Mouse (Mus musculus): ENCODE data around the gene Gmfb. TPM values are rescaled to one million over a fixed set of nuclear protein-coding genes. Genes with fewer than 3 reads are reported as not detected.

Gene Gmfb
- polyA plus RNA-seq, 1 experiment from 2014 or later = 42.1 TPM

DNA sequence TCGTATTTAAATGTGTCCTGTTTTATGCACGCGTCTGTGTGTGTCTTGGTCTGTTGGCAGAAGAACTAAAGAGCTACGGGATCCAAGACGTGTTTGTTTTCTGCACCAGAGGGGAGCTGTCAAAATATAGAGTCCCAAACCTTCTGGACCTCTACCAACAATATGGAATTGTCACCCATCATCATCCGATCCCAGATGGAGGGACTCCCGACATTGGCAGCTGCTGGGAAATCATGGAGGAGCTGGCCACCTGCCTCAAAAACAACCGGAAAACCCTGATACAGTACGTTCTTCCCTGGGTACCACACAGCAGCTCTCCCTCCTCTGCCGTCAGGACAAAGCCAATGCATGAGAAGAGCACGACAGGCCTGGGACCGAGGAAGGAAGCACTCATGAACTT is 54.9 kb downstream of the Gmfb start:
- Histone ChIP-seq H3K27ac (ENCODE audit: low read length) (no peak overlapping the region), H3K36me3 (ENCODE audit: insufficient read depth, low read length) (no peaks in the 10 kb centered on the region), H3K4me3 (ENCODE audit: low read depth, low read length) (no peak overlapping the region), H3K9ac (replicated peaks; ENCODE audit: low read depth) (no peak overlapping the region), H3K9me3 (ENCODE audit: low read length) (no peaks in the 10 kb centered on the region), H3K4me2 (replicated peaks; ENCODE audit: low read depth, low read length) (no peak overlapping the region), H3K4me1 (ENCODE audit: insufficient read depth, low read depth, low read length) (no peaks in the 10 kb centered on the region), H3K27me3 (replicated peaks; ENCODE audit: insufficient read depth, low read length) (no peaks in the 10 kb centered on the region)
- no peak for DNase-seq (ENCODE audit: low spot score)
- ATAC-seq = no peak; the same call in 1 of the 2 replicates
- 66% methylated on average over 12 of the region's 12 CpGs for WGBS
- TF ChIP-seq EP300 (IDR thresholded peaks at IDR 0.05) (no peak), CTCF (IDR thresholded peaks at IDR 0.05) (no peak)

DNA sequence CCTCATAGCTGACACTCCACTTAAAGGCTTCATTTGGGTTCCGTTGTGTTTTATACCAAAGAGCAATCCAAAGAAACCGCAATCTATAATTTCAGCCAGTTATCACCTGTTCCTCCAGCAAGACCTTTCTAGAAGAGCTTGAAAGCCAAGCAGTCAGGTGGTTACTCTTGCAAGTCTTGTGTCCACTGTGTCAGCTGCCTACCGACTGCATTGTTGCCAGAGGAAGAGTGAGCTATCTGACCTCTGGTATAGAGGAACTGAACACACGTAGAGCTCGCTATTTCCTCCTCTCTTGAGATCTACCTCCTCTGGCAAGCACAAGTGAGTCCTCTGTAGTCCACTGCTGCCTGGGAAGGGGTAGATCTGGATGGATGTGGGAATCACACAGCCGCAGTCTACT is 60.9 kb downstream of the Gmfb start:
- no peak overlapping the region; the same call in 1 of the 2 replicates for H3K9ac ChIP-seq (replicated peaks; ENCODE audit: low read depth)
- 28% methylated on average over 6 of the region's 6 CpGs for WGBS
- no peaks in the 10 kb centered on the region for H3K27me3 ChIP-seq (replicated peaks; ENCODE audit: insufficient read depth, low read length)
- TF ChIP-seq EP300 (IDR thresholded peaks at IDR 0.05) (no peak), CTCF (IDR thresholded peaks at IDR 0.05) (no peak)
- peak overlapping the region; percentile 91 for H3K4me2 ChIP-seq (replicated peaks; ENCODE audit: low read depth, low read length)
- no peaks in the 10 kb centered on the region for H3K4me1 ChIP-seq (ENCODE audit: insufficient read depth, low read depth, low read length)
- DNase-seq (ENCODE audit: low spot score) = peak; percentile 21
- no peaks in the 10 kb centered on the region for H3K9me3 ChIP-seq (ENCODE audit: low read length)
- no peak for ATAC-seq
- peak overlapping the region; percentile 71 for H3K4me3 ChIP-seq (ENCODE audit: low read depth, low read length)
- no peaks in the 10 kb centered on the region for H3K36me3 ChIP-seq (ENCODE audit: insufficient read depth, low read length)
- H3K27ac ChIP-seq (ENCODE audit: low read length) = no peak overlapping the region

DNA sequence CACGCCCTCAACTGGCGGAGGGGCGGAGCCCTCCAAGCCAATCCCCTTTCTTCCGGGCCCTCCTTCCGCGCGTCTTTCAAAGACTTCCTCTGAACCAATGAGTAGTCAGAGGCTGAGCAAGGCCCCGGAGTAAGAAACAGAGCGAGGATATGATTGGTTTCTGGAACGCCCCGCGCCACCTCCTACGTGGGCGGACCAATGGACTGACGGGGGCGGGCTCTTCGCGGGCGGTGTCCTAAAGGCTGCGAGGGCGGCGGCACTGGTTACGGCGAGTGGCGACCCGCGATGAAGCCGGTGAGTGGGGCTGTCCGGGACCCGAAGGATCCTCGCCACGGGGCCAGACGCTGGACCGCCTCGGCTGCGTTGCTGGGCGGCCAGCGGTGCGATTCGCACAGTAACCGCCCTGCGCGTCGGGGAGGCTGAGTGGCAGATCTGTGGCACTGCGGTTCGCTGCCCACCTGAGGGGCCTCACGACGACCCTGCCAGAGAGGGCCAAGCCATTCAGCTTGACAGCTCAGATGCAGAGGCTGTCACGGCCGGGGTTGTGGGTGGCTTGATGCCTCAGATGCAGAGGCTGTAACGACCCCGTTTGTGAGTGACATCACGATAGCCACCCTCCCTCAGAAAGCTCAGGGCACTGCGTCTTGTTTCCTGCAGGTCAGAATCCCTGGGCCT is 61.5 kb downstream of the Gmfb start, which contains the start of gene Cdkn3:
TSS of gene Cdkn3 (plus strand) at position 187 of the 675 bp plus-strand sequence.
- DNase-seq (ENCODE audit: low spot score) (peak; percentile 99), ATAC-seq (peak; percentile 100)
- Histone ChIP-seq H3K27me3 (replicated peaks; ENCODE audit: insufficient read depth, low read length) (no peaks in the 10 kb centered on the region), H3K9ac (replicated peaks; ENCODE audit: low read depth) (peak within 1 kb of the TSS; percentile 37), H3K9me3 (ENCODE audit: low read length) (no peaks in the 10 kb centered on the region), H3K4me3 (ENCODE audit: low read depth, low read length) (peak within 1 kb of the TSS; percentile 71), H3K36me3 (ENCODE audit: insufficient read depth, low read length) (no peaks in the 10 kb centered on the region), H3K27ac (ENCODE audit: low read length) (no peak within 1 kb of the TSS), H3K4me1 (ENCODE audit: insufficient read depth, low read depth, low read length) (no peaks in the 10 kb centered on the region), H3K4me2 (replicated peaks; ENCODE audit: low read depth, low read length) (peak within 1 kb of the TSS; percentile 91)
- WGBS = under 1% methylated on average over 54 of the region's 54 CpGs
- TF ChIP-seq CTCF (IDR thresholded peaks at IDR 0.05) = no peak
- no peak for TF ChIP-seq EP300 (IDR thresholded peaks at IDR 0.05)

DNA sequence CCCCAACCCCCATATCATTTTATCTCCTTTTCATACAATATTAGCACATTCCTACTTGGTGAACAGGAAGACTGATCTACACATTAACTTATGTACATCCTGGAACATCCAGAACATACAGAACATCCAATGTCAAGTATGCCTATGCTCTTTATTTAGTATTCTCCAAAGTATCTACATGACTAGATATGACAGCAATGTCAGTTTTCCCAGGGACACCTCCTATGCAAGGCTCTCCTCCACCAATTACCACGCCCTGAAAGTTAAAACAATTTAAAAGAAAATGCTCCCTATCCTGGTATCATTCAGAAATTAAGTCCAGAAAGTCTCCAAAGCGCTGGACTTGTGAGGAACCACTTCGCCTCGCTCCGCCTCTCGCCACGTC is 62.1 kb downstream of the Gmfb start:
- Histone ChIP-seq H3K4me1 (ENCODE audit: insufficient read depth, low read depth, low read length) (no peaks in the 10 kb centered on the region), H3K27me3 (replicated peaks; ENCODE audit: insufficient read depth, low read length) (no peaks in the 10 kb centered on the region), H3K9me3 (ENCODE audit: low read length) (no peaks in the 10 kb centered on the region), H3K27ac (ENCODE audit: low read length) (no peak overlapping the region), H3K4me3 (ENCODE audit: low read depth, low read length) (peak overlapping the region; percentile 71), H3K9ac (replicated peaks; ENCODE audit: low read depth) (no peak overlapping the region), H3K36me3 (ENCODE audit: insufficient read depth, low read length) (no peaks in the 10 kb centered on the region), H3K4me2 (replicated peaks; ENCODE audit: low read depth, low read length) (peak overlapping the region; percentile 91)
- ATAC-seq = no peak
- no peak for DNase-seq (ENCODE audit: low spot score)
- TF ChIP-seq EP300 (IDR thresholded peaks at IDR 0.05) = no peak
- TF ChIP-seq CTCF (IDR thresholded peaks at IDR 0.05) = no peak
- 3% methylated on average over 7 of the region's 7 CpGs for WGBS

Other genes with a start within 250 kb of the Gmfb start
- 5.2 and 8.2 TPM in 2 replicates for gene Cdkn3, start 61.7 kb downstream of the Gmfb start, polyA plus RNA-seq (2015; fragmentation: Nextera tagmentation; extraction: Ambion mirVana)
- gene Cnih1, start 33.8 kb downstream of the Gmfb start, polyA plus RNA-seq (2015; fragmentation: Nextera tagmentation; extraction: Ambion mirVana) = 133 and 137 TPM in 2 replicates
- 54.6 and 54.8 TPM in 2 replicates for gene Cgrrf1, start 9.9 kb upstream of the Gmfb start, polyA plus RNA-seq (2015; fragmentation: Nextera tagmentation; extraction: Ambion mirVana)
- gene Samd4, start 60.6 kb upstream of the Gmfb start, polyA plus RNA-seq (2015; fragmentation: Nextera tagmentation; extraction: Ambion mirVana) = 6.3 and 7.9 TPM in 2 replicates

All from lung, postnatal 0 days (tissue).